Mouse (Mus musculus): Measurements from ENCODE around the gene Cntfr.

Cntfr gene

GRCm38 (mm10) chr4:41615661-41616599, 81.0 kb downstream of the Cntfr start:
- no peak for DNase-seq (ENCODE audit: low read depth, low spot score)

GRCm38 (mm10) chr4:41614156-41614555, 82.7 kb downstream of the Cntfr start:
- DNase-seq (ENCODE audit: low read depth, low spot score), result peak; percentile 67

- DNase-seq (ENCODE audit: low read depth, low spot score), result no peak
These were observed 84.7 kb downstream of the Cntfr start for GRCm38 (mm10) chr4:41612166-41612565.

GRCm38 (mm10) chr4:41610594-41610980, 86.3 kb downstream of the Cntfr start:
- DNase-seq (ENCODE audit: low read depth, low spot score), result no peak

GRCm38 (mm10) chr4:41609681-41610593, 87.0 kb downstream of the Cntfr start:
- DNase-seq (ENCODE audit: low read depth, low spot score), result no peak

Data from retina, postnatal 7 days (tissue).